Mouse (Mus musculus) C2C12 (cell line): ENCODE measurements around the gene Zfp507.

Experiments used
- CEBPB ChIP-seq: IDR thresholded peaks from one replicate; pipeline ENCODE4 v1.6.1; 2011; ENCODE audit warnings: low read depth, mild to moderate bottlenecking, control low read depth, moderate library complexity
- CTCF ChIP-seq: IDR thresholded peaks from one replicate; pipeline ENCODE4 v1.5.1; 2011; ENCODE audit not compliant: control insufficient read depth, insufficient read depth, insufficient read length
- MAX ChIP-seq: IDR thresholded peaks from one replicate; pipeline ENCODE4 v1.6.1; 2011; ENCODE audit warnings: mild to moderate bottlenecking, control low read depth
- MYOD1 ChIP-seq: IDR thresholded peaks from one replicate; pipeline ENCODE4 v1.6.1; 2011; ENCODE audit warnings: low read depth; ENCODE audit not compliant: control insufficient read depth, insufficient read length
- MYOG ChIP-seq: IDR thresholded peaks from one replicate; pipeline ENCODE4 v1.6.1; 2011; ENCODE audit not compliant: control insufficient read depth, insufficient read length; ENCODE audit errors: extremely low read depth
- USF1 ChIP-seq: IDR thresholded peaks from one replicate; pipeline ENCODE4 v1.6.1; 2011; ENCODE audit warnings: low read depth, mild to moderate bottlenecking, control low read depth, moderate library complexity

DNA sequence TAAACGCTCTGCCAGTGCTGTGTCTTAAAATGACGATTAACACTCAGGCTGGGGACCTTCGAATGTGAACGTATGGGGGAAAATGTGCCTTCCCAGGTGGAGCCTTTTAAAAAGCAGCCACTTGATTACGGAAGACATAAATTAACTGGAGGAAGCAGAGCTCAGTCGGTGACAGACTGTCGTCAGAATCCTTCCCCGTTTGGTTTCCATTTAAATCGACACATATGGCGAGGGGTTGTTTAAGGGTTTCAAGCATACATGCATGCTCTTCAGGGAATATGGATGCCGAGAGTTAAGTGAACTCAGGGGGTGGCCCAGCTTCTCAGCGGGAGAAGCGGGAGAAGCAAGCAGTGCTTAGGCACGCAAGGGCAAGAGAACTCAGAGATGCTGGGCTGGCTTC lies 45.7 kb upstream of the Zfp507 start:
- TF ChIP-seq CTCF: no peak
- TF ChIP-seq CEBPB: no peak
- TF ChIP-seq USF1: no peak
- no peak for TF ChIP-seq MAX
- TF ChIP-seq MYOD1: no peak
- no peak for TF ChIP-seq MYOG
